Mouse (Mus musculus): ENCODE results near the gene Kcnq1. TPM values are rescaled to one million over a fixed set of nuclear protein-coding genes. Genes with fewer than 3 reads are reported as not detected.

The Kcnq1 gene
- total RNA-seq, 1 experiment from 2014 or later, result not detected

DNA sequence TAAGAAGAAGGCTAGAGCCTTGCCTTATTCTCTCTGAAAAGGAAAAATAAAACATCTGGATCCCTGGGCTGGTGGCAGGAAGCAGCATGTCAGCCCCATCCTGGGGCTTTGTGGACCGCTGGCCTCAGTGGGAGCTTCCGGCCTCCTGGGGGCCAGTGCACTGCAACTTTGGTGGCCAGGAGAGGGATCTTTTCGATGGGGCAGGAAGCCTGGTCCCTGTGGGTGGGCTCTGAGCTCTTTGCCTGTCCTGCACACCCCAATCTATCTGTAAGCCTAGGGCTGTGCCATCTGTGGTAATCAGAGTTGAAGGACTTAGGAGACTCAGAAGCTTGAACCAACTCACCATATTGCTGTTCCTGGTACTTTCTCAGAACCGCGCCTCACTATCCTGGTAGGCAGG lies 84.7 kb downstream of the Kcnq1 start:
- ATAC-seq (replicated peaks in 1 of 2; ENCODE audit: insufficient read depth in 1 of 2, low FRiP score in 2 of 2, low TSS enrichment in 1 of 2, low read depth in 1 of 2, poor library complexity in 2 of 2, severe bottlenecking in 2 of 2), result no peak

DNA sequence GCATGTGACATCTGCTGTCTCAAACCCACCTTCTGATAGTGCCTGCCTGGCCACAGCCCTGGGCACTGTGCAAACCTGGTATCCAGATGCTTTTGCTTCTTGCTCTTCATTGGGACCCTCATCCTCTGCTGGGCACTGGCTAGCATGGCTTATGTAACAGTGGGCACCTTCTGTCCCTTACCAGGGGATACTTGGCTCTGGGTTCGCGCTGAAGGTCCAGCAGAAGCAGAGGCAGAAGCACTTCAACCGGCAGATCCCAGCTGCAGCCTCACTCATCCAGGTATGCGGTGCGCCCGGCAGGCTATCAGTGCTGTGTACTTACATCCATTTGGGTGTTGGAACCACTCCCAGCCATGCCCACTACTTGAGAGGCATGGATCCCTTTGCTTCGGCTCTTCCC lies 86.2 kb downstream of the Kcnq1 start:
- no peak for ATAC-seq (replicated peaks in 1 of 2; ENCODE audit: insufficient read depth in 1 of 2, low FRiP score in 2 of 2, low TSS enrichment in 1 of 2, low read depth in 1 of 2, poor library complexity in 2 of 2, severe bottlenecking in 2 of 2)

DNA sequence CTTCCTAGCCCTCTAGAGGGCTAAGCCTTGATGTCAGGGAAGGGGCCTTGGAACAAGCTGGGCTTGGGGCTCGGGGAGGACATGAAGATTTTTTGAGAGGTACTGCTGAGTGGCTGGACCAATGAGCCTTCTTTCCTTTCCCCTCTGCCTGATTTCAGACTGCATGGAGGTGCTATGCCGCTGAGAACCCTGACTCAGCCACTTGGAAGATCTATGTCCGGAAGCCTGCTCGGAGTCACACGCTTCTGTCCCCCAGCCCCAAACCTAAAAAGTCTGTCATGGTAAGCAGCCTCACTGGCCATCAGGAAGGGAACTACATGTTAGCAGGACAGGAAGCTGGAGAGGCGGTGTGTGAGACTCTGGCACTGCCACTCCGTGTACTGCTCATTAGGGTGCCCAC lies 87.9 kb downstream of the Kcnq1 start:
- no peak for ATAC-seq (replicated peaks in 1 of 2; ENCODE audit: insufficient read depth in 1 of 2, low FRiP score in 2 of 2, low TSS enrichment in 1 of 2, low read depth in 1 of 2, poor library complexity in 2 of 2, severe bottlenecking in 2 of 2)

- no peak for ATAC-seq (replicated peaks in 1 of 2; ENCODE audit: insufficient read depth in 1 of 2, low FRiP score in 2 of 2, low TSS enrichment in 1 of 2, low read depth in 1 of 2, poor library complexity in 2 of 2, severe bottlenecking in 2 of 2)
Measured at GRCm38 (mm10) chr7:143197951-143198440, 91.8 kb downstream of the Kcnq1 start.

- no peak for ATAC-seq (replicated peaks in 1 of 2; ENCODE audit: insufficient read depth in 1 of 2, low FRiP score in 2 of 2, low TSS enrichment in 1 of 2, low read depth in 1 of 2, poor library complexity in 2 of 2, severe bottlenecking in 2 of 2)
Measured at GRCm38 (mm10) chr7:143198443-143198842, 92.3 kb downstream of the Kcnq1 start.

DNA sequence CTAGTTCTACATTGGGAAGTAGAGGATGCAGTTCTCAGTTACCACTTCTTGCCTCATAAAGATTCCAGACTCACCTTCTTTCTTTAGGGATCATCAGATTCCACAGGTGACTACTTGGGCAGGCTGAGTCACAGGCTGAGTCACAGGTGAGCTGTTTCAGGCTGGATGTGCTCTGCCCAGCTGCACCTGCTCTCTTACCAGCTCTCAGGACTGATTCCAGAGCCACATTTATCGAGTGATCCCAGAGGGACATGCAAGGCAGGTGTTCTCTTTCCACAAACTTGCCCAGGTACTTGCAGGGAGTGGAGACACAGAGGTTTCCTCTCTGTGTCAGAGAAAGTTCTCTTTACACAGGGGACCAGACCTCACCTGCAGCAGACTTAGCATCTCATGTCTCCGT lies 95.1 kb downstream of the Kcnq1 start:
- ATAC-seq (replicated peaks in 1 of 2; ENCODE audit: insufficient read depth in 1 of 2, low FRiP score in 2 of 2, low TSS enrichment in 1 of 2, low read depth in 1 of 2, poor library complexity in 2 of 2, severe bottlenecking in 2 of 2), result no peak

DNA sequence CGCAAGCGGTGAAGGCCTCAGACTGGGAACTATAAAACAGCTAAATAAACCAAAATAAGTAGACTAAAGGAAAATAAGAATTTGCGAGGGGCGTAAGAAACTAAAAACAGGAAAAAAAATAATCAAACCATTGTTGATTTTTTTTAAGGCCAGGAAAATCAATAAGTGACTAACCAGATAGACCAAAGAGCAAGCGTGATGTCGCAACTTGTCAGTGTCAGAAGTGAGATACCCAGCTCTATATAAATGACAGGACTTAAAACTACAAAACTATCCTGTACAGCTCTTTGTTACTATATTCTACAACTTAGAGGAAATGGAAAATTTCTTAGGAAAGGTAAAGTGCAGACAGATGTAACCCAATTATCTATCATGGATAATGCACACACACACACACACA lies 97.7 kb downstream of the Kcnq1 start:
- no peak for ATAC-seq (replicated peaks in 1 of 2; ENCODE audit: insufficient read depth in 1 of 2, low FRiP score in 2 of 2, low TSS enrichment in 1 of 2, low read depth in 1 of 2, poor library complexity in 2 of 2, severe bottlenecking in 2 of 2)

DNA sequence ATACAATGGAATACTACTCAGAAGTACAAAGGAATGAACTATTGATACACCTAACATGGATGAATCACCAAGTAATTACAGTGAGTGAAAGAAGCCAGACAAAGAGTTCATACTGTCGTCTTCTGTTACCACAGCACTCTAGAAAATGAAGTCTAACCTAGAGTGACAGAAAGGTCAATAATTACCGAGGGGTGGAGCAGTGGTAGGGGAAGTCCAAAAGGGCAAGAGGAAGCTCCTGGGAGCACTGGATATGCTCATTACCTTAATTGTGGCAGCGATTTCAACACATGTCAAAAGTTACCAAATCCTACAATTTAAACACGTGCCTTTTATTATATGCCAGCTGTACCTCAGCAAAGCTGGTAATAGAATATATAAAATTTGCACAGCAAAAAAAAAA lies 100.9 kb downstream of the Kcnq1 start:
- peak in 1 of 2 experiments; percentile 48; a peak in 1 of 4 replicates for ATAC-seq (replicated peaks in 1 of 2; ENCODE audit: insufficient read depth in 1 of 2, low FRiP score in 2 of 2, low TSS enrichment in 1 of 2, low read depth in 1 of 2, poor library complexity in 2 of 2, severe bottlenecking in 2 of 2)

DNA sequence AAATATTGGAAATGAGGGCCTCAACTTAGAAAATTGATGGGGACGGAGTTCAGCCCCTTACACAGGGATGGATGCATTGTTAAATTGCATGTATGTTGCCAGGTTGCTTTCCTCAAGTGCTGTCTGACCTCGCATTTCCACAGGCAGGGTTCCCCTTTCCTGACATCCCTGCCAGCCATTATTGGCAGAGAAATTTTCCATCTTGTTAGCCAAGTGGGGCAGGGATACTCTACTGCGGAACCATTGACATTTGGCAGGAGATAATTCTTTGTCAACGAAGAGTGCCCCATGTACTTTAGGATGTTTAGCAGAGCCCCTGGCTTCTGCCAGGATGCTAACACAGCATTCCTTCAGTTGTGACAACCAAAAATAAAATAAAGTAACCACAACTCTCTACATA lies 104.6 kb downstream of the Kcnq1 start:
- ATAC-seq (replicated peaks in 1 of 2; ENCODE audit: insufficient read depth in 1 of 2, low FRiP score in 2 of 2, low TSS enrichment in 1 of 2, low read depth in 1 of 2, poor library complexity in 2 of 2, severe bottlenecking in 2 of 2), result no peak

DNA sequence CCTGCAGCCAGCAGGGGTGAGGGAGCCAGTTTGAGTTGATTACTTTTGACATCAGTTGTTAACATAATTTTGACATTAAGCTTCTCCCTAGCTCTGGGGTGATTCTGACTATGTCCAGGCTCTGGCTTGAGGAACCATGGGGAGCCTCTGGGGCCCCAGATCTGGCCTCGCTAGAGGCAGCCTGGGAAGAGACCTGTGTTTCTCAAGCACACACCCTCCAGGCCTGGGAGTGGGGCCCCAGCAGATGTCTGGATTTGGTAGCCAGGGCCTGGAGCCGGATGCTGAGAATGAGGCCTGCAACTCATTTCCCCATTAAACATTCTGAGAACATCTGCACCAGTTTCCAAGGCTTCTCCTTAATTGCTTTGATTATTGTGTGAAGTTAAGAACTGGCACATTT lies 145.0 kb downstream of the Kcnq1 start:
- ATAC-seq (replicated peaks in 1 of 2; ENCODE audit: insufficient read depth in 1 of 2, low FRiP score in 2 of 2, low TSS enrichment in 1 of 2, low read depth in 1 of 2, poor library complexity in 2 of 2, severe bottlenecking in 2 of 2), result no peak

- no peak for ATAC-seq (replicated peaks in 1 of 2; ENCODE audit: insufficient read depth in 1 of 2, low FRiP score in 2 of 2, low TSS enrichment in 1 of 2, low read depth in 1 of 2, poor library complexity in 2 of 2, severe bottlenecking in 2 of 2)
Measured at GRCm38 (mm10) chr7:143253126-143253871, 147.1 kb downstream of the Kcnq1 start.

GRCm38 (mm10) chr7:143254901-143255300 lies 148.7 kb downstream of the Kcnq1 start:
- ATAC-seq (replicated peaks in 1 of 2; ENCODE audit: insufficient read depth in 1 of 2, low FRiP score in 2 of 2, low TSS enrichment in 1 of 2, low read depth in 1 of 2, poor library complexity in 2 of 2, severe bottlenecking in 2 of 2), result no peak

GRCm38 (mm10) chr7:143261246-143261645 lies 155.1 kb downstream of the Kcnq1 start:
- no peak for ATAC-seq (replicated peaks in 1 of 2; ENCODE audit: insufficient read depth in 1 of 2, low FRiP score in 2 of 2, low TSS enrichment in 1 of 2, low read depth in 1 of 2, poor library complexity in 2 of 2, severe bottlenecking in 2 of 2)

- no peak for ATAC-seq (replicated peaks in 1 of 2; ENCODE audit: insufficient read depth in 1 of 2, low FRiP score in 2 of 2, low TSS enrichment in 1 of 2, low read depth in 1 of 2, poor library complexity in 2 of 2, severe bottlenecking in 2 of 2)
Measured at GRCm38 (mm10) chr7:143263557-143263956, 157.4 kb downstream of the Kcnq1 start.

DNA sequence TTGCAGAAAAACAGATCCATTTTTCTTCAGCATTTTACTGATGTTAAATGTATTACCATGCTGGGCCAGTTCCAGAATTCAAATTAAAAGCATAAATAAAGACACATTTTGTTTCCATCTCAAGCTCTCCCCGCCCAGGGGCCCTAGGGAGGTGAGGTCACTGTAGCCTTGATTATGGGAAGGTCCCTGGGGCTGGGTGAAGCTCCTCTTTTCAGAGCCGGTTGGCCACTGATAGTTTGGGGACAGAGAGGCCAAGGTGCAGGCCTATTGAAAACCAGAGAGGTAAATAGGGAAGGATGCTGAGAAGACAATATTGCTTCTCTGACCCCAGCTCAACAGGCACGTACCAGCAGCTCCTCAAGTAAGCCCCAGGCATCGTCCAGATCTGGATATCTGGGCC lies 157.8 kb downstream of the Kcnq1 start:
- no peak for ATAC-seq (replicated peaks in 1 of 2; ENCODE audit: insufficient read depth in 1 of 2, low FRiP score in 2 of 2, low TSS enrichment in 1 of 2, low read depth in 1 of 2, poor library complexity in 2 of 2, severe bottlenecking in 2 of 2)

DNA sequence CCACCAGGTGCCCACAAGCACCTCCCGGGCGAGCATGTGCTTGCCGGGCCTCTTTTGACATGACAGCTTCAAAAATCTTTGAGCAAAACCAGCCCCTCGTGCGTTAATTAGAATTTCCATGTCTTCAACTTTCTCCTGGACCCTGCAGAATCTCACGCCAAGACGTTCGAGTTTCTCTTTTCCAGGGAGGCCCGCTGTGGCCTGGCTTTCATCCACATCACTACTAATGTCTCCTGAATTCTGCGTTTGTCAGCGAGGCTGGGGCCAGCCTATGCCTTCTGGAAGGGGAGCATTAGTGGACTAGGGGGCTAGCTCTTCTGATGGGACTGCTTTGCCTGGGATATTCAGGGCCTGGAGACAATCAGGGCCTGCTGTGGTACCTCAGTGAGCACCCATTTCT lies 159.2 kb downstream of the Kcnq1 start:
- ATAC-seq (replicated peaks in 1 of 2; ENCODE audit: insufficient read depth in 1 of 2, low FRiP score in 2 of 2, low TSS enrichment in 1 of 2, low read depth in 1 of 2, poor library complexity in 2 of 2, severe bottlenecking in 2 of 2), result no peak

- no peak for ATAC-seq (replicated peaks in 1 of 2; ENCODE audit: insufficient read depth in 1 of 2, low FRiP score in 2 of 2, low TSS enrichment in 1 of 2, low read depth in 1 of 2, poor library complexity in 2 of 2, severe bottlenecking in 2 of 2)
Measured at GRCm38 (mm10) chr7:143265829-143266438, 159.8 kb downstream of the Kcnq1 start.

- no peak for ATAC-seq (replicated peaks in 1 of 2; ENCODE audit: insufficient read depth in 1 of 2, low FRiP score in 2 of 2, low TSS enrichment in 1 of 2, low read depth in 1 of 2, poor library complexity in 2 of 2, severe bottlenecking in 2 of 2)
Measured at GRCm38 (mm10) chr7:143273747-143274146, 167.6 kb downstream of the Kcnq1 start.

DNA sequence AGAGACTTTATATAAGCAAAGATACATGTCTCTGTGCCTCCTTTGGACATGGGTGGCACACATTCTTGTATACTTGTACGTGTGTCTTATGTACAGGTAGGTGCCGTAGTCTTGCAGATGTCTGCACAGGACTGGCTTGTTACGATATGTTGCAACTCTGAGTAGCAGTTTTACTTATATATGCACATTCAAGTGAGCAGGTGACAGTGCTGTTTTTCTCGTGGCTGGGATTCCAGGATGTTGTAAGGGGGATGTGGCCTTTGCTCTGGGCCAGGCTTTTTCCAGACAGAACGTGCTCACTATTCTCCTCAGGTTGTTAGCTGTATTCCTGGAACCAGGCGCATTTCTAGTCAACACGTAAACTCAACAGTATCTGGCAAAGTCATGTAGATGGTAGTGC lies 168.9 kb downstream of the Kcnq1 start:
- ATAC-seq (replicated peaks in 1 of 2; ENCODE audit: insufficient read depth in 1 of 2, low FRiP score in 2 of 2, low TSS enrichment in 1 of 2, low read depth in 1 of 2, poor library complexity in 2 of 2, severe bottlenecking in 2 of 2), result no peak

Measured in hematopoietic stem cell, adult 5-6 weeks (primary cell).